Mouse (Mus musculus): ENCODE measurements around the gene Parvb.

DNA sequence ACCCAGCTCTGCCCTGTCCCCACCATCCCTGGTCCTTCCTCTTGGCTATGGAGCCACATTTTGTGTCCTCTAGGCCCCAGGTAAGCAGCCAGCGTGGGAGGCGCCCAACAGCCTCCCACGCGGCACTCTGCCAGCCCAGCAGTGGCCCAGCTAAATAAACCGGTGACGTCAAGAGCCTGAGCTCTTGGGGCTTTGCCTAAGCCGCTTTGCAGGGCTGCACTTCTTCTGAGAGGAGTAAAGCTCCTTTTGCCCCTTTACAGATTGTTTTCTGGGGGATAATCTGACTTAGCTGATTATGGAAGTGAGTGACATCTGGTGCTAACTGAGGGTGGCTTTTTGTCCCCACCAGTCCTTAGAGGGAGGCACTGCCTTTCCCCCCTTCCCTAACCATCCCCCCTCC is 69.2 kb downstream of the Parvb start:
- no peak for TF ChIP-seq CTCF (IDR thresholded peaks at IDR 0.05; ENCODE audit: low read depth, low read length)
- TF ChIP-seq POLR2A (IDR thresholded peaks at IDR 0.05; ENCODE audit: insufficient read depth, low read length), result no peak
